Mouse (Mus musculus): ENCODE measurements at regions not wholly inside any gene's neighbourhood (a gene's known extent, or its start where the extent isn't known, plus 50 kb on each side); places are given as distances from the start of the nearest gene placed in this dataset.
A peak's percentile ranks its signal among the peaks of the same experiment; 100 is the strongest.
"Not testable (repeated sequence)": the region's sequence is repeated elsewhere in the genome, so short reads cannot be mapped to it uniquely, and the experiment has no call there.

- Histone ChIP-seq H3K36me3 (ENCODE audit: control insufficient read depth, insufficient read depth, low read length) (no peaks in the 10 kb centered on the region), H3K27ac (ENCODE audit: insufficient read depth, low read depth, low read length) (no peak overlapping the region), H3K27me3 (replicated peaks; ENCODE audit: control insufficient read depth, insufficient read depth, low read length) (no peaks in the 10 kb centered on the region), H3K4me3 (ENCODE audit: insufficient read depth, low read depth, low read length) (no peak overlapping the region), H3K4me1 (ENCODE audit: control insufficient read depth, insufficient read depth, low read length) (no peaks in the 10 kb centered on the region)
- DNase-seq, result no peak
- 75% methylated on average over 8 of the region's 8 CpGs for WGBS
- no peak for TF ChIP-seq POLR2A (IDR thresholded peaks at IDR 0.05; ENCODE audit: low read depth, low read length)
- TF ChIP-seq CTCF (conservative IDR thresholded peaks at IDR 0.05; ENCODE audit: insufficient read depth, insufficient read length, low read depth, low read length), result no peak
Measured at GRCm38 (mm10) chr6:89097531-89097930, 195.5 kb downstream of the Tpra1 start.

GRCm38 (mm10) chr6:89119241-89119640 is 217.2 kb downstream of the Tpra1 start:
- no peak overlapping the region for H3K4me3 ChIP-seq (ENCODE audit: insufficient read depth, low read depth, low read length)
- DNase-seq, result no peak
- no peaks in the 10 kb centered on the region for H3K36me3 ChIP-seq (ENCODE audit: control insufficient read depth, insufficient read depth, low read length)
- no peak for TF ChIP-seq POLR2A (IDR thresholded peaks at IDR 0.05; ENCODE audit: low read depth, low read length)
- no peak for TF ChIP-seq CTCF (conservative IDR thresholded peaks at IDR 0.05; ENCODE audit: insufficient read depth, insufficient read length, low read depth, low read length)
- H3K27me3 ChIP-seq (replicated peaks; ENCODE audit: control insufficient read depth, insufficient read depth, low read length), result no peaks in the 10 kb centered on the region
- WGBS, result 81% methylated on average over 1 of the region's 1 CpGs
- no peak overlapping the region for H3K27ac ChIP-seq (ENCODE audit: insufficient read depth, low read depth, low read length)
- H3K4me1 ChIP-seq (ENCODE audit: control insufficient read depth, insufficient read depth, low read length), result no peaks in the 10 kb centered on the region

- H3K36me3 ChIP-seq (ENCODE audit: control insufficient read depth, insufficient read depth, low read length), result no peaks in the 10 kb centered on the region
- no peak overlapping the region for H3K4me3 ChIP-seq (ENCODE audit: insufficient read depth, low read depth, low read length)
- H3K27me3 ChIP-seq (replicated peaks; ENCODE audit: control insufficient read depth, insufficient read depth, low read length), result no peaks in the 10 kb centered on the region
- H3K27ac ChIP-seq (ENCODE audit: insufficient read depth, low read depth, low read length), result no peak overlapping the region
- no peaks in the 10 kb centered on the region for H3K4me1 ChIP-seq (ENCODE audit: control insufficient read depth, insufficient read depth, low read length)
- 72% methylated on average over 4 of the region's 4 CpGs for WGBS
- no peak for DNase-seq
- TF ChIP-seq CTCF (conservative IDR thresholded peaks at IDR 0.05; ENCODE audit: insufficient read depth, insufficient read length, low read depth, low read length) (no peak), POLR2A (IDR thresholded peaks at IDR 0.05; ENCODE audit: low read depth, low read length) (no peak)
Measured at GRCm38 (mm10) chr6:89121023-89121745, 219.1 kb downstream of the Tpra1 start.

- no peaks in the 10 kb centered on the region for H3K27me3 ChIP-seq (replicated peaks; ENCODE audit: control insufficient read depth, insufficient read depth, low read length)
- 60% methylated on average over 3 of the region's 3 CpGs for WGBS
- no peak for DNase-seq
Measured at GRCm38 (mm10) chr6:89121746-89122070, 219.7 kb downstream of the Tpra1 start.

GRCm38 (mm10) chr6:89125916-89126315 is 223.9 kb downstream of the Tpra1 start:
- H3K27ac ChIP-seq (ENCODE audit: insufficient read depth, low read depth, low read length), result no peak overlapping the region
- no peaks in the 10 kb centered on the region for H3K36me3 ChIP-seq (ENCODE audit: control insufficient read depth, insufficient read depth, low read length)
- H3K4me3 ChIP-seq (ENCODE audit: insufficient read depth, low read depth, low read length), result no peak overlapping the region
- 60% methylated on average over 9 of the region's 9 CpGs for WGBS
- no peaks in the 10 kb centered on the region for H3K27me3 ChIP-seq (replicated peaks; ENCODE audit: control insufficient read depth, insufficient read depth, low read length)
- TF ChIP-seq CTCF (conservative IDR thresholded peaks at IDR 0.05; ENCODE audit: insufficient read depth, insufficient read length, low read depth, low read length), result no peak
- TF ChIP-seq POLR2A (IDR thresholded peaks at IDR 0.05; ENCODE audit: low read depth, low read length), result no peak
- H3K4me1 ChIP-seq (ENCODE audit: control insufficient read depth, insufficient read depth, low read length), result no peaks in the 10 kb centered on the region
- DNase-seq, result no peak

More at GRCm38 (mm10) chr6:89121746-89122070, 219.7 kb downstream of the Tpra1 start:
- Histone ChIP-seq H3K27ac (ENCODE audit: insufficient read depth, low read depth, low read length) (no peak overlapping the region), H3K36me3 (ENCODE audit: control insufficient read depth, insufficient read depth, low read length) (no peaks in the 10 kb centered on the region), H3K4me1 (ENCODE audit: control insufficient read depth, insufficient read depth, low read length) (no peaks in the 10 kb centered on the region), H3K4me3 (ENCODE audit: insufficient read depth, low read depth, low read length) (no peak overlapping the region)
- TF ChIP-seq POLR2A (IDR thresholded peaks at IDR 0.05; ENCODE audit: low read depth, low read length) (no peak), CTCF (conservative IDR thresholded peaks at IDR 0.05; ENCODE audit: insufficient read depth, insufficient read length, low read depth, low read length) (no peak)

GRCm38 (mm10) chr6:89128141-89128540 is 226.1 kb downstream of the Tpra1 start:
- WGBS, result 59% methylated on average over 5 of the region's 5 CpGs
- not testable (repeated sequence) for DNase-seq; H3K4me1 ChIP-seq (ENCODE audit: control insufficient read depth, insufficient read depth, low read length); H3K27me3 ChIP-seq (replicated peaks; ENCODE audit: control insufficient read depth, insufficient read depth, low read length); H3K36me3 ChIP-seq (ENCODE audit: control insufficient read depth, insufficient read depth, low read length); H3K4me3 ChIP-seq (ENCODE audit: insufficient read depth, low read depth, low read length); H3K27ac ChIP-seq (ENCODE audit: insufficient read depth, low read depth, low read length)
- 0 out of 2 replicates have a peak, but pooled peaks have one; percentile 14 for TF ChIP-seq CTCF (conservative IDR thresholded peaks at IDR 0.05; ENCODE audit: insufficient read depth, insufficient read length, low read depth, low read length)

- no peak for DNase-seq
- Histone ChIP-seq H3K27ac (ENCODE audit: insufficient read depth, low read depth, low read length) (no peak overlapping the region), H3K4me1 (ENCODE audit: control insufficient read depth, insufficient read depth, low read length) (no peaks in the 10 kb centered on the region)
Measured at GRCm38 (mm10) chr6:89140469-89140868, 222.0 kb downstream of the Plxna1 start.

More at GRCm38 (mm10) chr6:89140469-89140868, 222.0 kb downstream of the Plxna1 start:
- Histone ChIP-seq H3K36me3 (ENCODE audit: control insufficient read depth, insufficient read depth, low read length) (no peaks in the 10 kb centered on the region), H3K27me3 (replicated peaks; ENCODE audit: control insufficient read depth, insufficient read depth, low read length) (no peaks in the 10 kb centered on the region), H3K4me3 (ENCODE audit: insufficient read depth, low read depth, low read length) (no peak overlapping the region)
- 69% methylated on average over 3 of the region's 3 CpGs for WGBS
- no peak for TF ChIP-seq CTCF (conservative IDR thresholded peaks at IDR 0.05; ENCODE audit: insufficient read depth, insufficient read length, low read depth, low read length)
- no peak for TF ChIP-seq POLR2A (IDR thresholded peaks at IDR 0.05; ENCODE audit: low read depth, low read length)

Measured in kidney, adult 2 months (tissue).